Mouse (Mus musculus) activated CD4-positive, CD25-positive, alpha-beta regulatory T cell, adult 4 months (primary cell): ENCODE data around the gene Shb. TPM values are rescaled to one million over a fixed set of nuclear protein-coding genes. Genes with fewer than 3 reads are reported as not detected.

Experiments
- ATAC-seq: one replicate; pipeline ENCODE4 v1.8.0; 2017
- polyA plus RNA-seq, 2 experiments: library from polyadenylated mRNA; unstranded; fragments of 100-300 nt; shearing (Covaris generic); gene quantifications; one replicate each; pipeline ENCODE4 v1.2.1; 2017

Gene Shb
- polyA plus RNA-seq, 2 experiments from 2014 or later, result not detected

- ATAC-seq, result no peak
Measured at GRCm38 (mm10) chr4:45527562-45528354, 4.5 kb downstream of the Shb start.

DNA sequence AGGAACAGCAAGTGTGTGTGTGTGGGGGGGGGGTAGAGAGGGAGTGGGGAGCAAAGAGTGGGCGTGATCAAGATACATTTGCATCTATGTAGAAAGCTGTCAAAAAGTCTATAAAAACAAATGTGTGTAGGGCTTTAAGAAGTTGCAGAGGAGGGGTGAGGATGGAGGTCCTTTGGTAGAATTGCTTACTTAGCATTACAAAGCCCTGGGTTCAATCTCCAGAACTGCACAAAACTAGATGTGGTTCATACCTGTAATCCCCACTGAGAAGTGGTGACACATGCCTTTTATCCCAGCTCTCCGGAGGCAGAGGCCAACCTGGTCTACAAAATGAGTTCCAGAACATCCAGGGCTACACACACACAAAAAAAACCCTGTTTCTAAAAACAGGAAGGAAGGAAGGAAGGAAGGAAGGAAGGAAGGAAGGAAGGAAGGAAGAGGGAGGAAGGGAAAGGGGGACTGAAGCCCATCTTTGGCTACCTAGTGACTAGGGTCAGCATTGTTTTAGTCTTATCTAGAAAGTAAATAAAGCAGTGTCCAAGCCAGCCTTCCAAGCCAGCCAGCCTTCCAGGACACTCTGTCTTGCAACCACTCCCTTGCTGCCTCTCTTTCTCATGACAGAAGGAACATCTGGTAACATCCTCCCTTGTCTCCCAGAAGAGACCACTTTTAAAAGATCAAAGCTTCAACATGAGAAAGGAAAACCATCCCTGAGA lies 5.3 kb downstream of the Shb start:
- no peak for ATAC-seq

DNA sequence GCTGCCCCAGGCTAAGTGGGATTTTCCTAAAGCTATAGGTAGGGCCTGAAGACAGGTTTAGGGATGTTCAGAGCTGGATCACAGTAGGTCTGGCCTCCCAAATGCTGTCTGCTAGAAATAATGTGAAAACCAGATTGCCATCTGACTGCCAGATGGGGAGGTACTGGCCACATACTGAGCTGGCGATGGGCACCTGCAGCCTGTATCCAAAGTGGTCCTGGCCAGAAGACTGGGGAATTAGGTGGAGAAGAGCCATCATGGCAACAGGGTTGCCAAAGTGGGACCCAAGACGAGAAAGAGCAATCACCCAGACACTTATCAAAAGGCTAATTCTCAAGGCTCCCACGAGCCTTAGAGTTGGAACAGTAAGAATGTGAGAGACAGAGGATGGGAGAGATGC lies 6.1 kb downstream of the Shb start:
- ATAC-seq, result no peak

DNA sequence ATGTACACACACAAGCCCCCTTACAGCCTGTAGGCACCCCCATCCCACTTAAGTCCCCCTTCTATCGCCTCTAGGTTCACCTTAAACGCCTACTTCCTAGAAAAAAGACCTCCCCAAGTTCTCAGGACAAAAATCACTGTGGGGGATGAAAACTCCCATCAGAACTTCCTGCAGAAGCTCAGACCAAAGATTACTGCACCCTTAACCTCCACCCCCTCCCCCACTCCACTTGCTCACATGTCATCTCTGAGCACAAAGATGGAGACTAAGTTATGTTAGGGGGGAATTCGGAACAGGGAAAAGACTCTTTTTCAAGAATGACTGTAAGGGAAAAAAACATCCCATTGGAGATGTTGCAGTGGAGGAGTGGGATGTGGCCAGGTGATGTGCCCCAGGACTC lies 6.7 kb downstream of the Shb start:
- no peak for ATAC-seq

GRCm38 (mm10) chr4:45524602-45525001 lies 7.7 kb downstream of the Shb start:
- no peak for ATAC-seq

GRCm38 (mm10) chr4:45523360-45523759 lies 8.9 kb downstream of the Shb start:
- ATAC-seq, result no peak

GRCm38 (mm10) chr4:45522956-45523355 lies 9.3 kb downstream of the Shb start:
- ATAC-seq, result no peak

DNA sequence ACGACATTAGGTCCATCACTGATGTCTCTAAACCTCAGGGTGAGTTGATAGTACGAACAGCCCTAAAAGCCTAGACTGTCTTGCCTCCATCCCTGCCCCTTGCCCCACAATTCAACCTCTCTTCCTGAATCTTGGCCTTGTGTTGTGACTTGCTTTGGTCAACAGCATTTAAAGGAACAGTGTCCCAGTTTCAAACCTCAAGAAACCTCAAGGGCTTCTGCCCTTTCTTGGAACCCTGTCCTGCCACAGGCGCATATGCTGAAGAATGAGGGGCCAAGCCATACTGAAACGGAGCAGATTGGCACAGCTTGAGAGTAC lies 9.7 kb downstream of the Shb start:
- ATAC-seq, result no peak

DNA sequence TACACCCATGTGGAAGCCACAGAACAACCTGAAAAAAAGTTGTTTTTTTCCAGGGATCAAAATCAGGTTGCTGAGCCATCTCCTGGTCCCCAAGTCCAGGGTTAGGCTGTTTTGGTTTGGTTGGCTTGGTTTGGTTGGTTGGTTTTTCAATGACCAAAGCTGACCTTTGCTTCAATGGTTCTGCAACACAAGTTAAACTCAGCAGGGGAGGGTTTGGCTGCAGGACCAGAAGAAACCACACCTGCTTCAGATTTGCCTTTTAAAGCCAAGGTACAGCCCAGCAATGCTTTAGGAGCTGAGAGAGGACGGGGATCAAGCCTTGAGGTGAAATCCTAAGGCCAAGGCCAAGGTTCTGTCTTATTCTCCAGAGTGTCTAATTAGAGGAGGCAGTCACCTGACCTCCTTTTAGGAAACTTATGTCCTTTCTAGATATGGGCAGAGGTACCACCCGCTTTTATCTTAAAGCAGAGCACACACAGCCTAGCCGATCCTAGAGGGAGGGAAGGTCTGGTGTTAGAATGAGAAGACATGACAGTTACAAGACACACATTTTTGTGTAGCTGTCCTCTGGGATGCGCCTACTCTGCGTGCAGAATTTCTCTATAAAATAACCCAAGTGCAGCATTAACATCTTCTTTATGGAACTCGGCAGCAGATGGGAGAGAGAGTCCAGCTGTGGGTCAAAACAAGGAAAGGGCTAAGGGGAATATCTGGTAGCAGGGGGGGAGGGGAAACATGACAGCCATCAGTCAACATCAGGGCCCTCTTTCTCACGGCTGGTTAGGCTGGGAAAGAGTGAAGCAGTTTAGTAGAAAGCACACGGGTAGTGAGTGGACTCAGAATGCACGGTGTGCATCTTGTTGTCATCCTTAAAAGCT lies 10.3 kb downstream of the Shb start:
- no peak for ATAC-seq

- no peak for ATAC-seq
Measured at GRCm38 (mm10) chr4:45520375-45520774, 11.9 kb downstream of the Shb start.

DNA sequence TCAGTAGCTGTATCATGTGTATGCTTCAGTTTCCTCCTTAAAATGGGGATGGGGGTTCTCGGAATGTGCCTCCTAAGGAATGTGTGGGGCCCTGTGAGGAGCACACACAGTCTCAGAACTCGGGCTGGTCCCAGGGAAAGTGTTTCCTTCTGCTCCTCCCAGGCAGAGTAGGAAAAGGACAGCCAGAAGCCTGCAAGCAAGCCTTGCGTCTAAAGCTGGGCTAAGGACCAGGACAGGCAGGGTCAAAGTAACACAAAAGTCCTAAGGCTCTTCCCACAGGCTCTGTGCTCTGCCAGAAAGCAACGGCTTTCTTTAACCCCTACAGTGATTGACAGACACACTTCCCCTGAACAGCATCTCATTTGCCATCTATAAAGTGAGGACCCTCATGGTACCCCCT lies 14.9 kb downstream of the Shb start:
- no peak for ATAC-seq

- ATAC-seq, result no peak
Measured at GRCm38 (mm10) chr4:45515894-45516293, 16.4 kb downstream of the Shb start.

DNA sequence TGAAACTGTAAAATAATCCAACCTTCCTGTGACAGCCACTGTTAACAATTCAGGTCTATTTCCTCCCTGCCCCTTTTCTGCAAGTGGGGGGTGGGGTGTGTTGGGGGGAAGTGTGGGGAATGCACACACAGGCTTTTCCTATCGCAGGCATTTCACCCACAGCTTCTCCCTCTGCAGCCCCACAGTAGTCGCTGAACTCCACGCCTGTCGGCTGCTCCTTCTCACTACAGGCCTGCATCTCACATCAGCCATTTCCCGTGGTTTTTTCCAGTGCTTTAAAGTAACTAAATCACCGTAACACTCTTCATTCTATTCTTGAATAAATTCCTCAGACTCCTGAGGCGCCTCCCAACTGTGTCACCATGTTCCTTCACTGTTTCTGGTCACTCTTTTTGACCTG lies 17.9 kb downstream of the Shb start:
- no peak for ATAC-seq

DNA sequence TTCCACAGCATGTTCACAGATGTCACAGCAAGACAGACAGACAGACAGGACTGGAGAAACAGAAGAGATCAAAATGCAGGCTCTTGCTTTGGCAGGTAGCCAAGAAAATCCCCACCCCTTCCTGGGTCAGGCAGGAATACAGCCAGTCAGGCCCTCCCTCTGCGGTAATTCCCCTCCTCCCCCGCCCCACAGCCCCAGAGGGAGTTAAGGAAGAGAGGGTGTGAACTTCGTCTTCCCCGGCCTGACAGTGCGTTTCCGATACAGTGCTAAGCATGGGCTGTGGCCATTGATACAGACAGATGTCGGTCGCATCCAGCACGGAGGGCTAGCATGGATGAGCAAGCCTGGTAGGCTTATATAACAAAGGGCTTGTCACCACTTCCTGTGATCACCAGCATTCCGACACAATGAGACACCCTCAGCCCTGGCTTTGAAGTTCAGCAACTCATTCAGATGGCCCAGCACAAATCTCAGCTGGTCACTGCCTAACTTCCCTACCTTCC lies 18.4 kb downstream of the Shb start:
- peak; percentile 76 for ATAC-seq

- no peak for ATAC-seq
Measured at GRCm38 (mm10) chr4:45513340-45513739, 18.9 kb downstream of the Shb start.

DNA sequence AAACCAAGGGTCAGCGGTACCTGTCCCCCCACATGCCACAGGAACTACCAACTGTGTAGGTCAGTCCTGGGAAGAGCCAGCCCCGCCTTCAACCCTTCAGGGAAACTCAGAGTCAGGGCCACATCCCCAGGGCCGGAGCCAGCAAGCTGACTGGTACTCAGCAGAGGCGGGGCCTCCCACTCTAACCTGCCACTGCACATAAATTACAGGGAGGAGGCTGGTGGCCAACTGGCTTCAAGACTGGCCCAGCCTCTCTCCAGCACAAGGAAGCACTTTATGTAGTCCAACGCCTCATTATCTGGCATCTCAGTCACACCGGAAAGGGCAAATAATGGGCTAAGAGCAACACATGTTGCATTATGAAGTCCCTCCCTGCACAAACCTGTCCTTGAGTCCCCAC lies 22.1 kb downstream of the Shb start:
- no peak for ATAC-seq

DNA sequence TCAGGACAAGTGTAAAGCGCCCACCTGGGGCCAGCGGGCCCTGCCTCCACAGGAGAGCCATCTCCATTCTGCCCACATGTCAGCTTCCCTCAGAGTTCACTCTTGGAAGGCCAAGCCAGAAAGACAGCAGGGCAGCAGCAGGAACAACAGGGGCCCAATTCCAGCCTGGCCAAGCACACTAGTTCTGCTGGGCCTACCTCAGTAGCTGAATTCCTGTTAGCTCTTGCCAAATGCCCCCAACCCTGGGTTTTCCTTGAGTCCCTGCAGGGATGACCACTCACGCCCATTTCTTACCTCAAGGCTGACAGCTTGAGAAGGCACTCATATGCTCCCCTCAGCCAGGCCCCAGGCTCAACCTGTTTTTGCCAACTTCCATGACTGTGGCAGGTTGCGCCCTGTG lies 22.9 kb downstream of the Shb start:
- ATAC-seq, result no peak

DNA sequence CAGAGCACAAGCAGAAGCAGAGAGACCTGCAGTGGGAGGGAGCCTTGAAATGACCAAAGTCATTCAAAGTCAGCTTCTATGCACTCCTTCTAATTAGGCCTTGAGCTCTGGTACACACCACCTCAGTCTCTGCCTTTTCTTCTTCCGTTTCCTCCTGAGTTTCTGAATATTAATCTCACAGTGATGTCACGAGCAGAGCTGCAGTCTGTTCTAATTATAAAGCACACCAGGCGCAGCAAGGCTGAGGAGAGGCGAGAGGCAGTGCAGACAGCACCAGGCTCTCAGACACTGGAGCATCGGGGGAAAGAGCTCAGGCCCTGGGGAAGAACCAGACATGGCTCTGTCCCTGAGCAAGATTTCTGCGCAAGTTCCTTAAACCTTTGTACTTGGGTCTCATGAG lies 23.8 kb downstream of the Shb start:
- ATAC-seq, result no peak

- ATAC-seq, result no peak
Measured at GRCm38 (mm10) chr4:45507476-45507875, 24.8 kb downstream of the Shb start.

DNA sequence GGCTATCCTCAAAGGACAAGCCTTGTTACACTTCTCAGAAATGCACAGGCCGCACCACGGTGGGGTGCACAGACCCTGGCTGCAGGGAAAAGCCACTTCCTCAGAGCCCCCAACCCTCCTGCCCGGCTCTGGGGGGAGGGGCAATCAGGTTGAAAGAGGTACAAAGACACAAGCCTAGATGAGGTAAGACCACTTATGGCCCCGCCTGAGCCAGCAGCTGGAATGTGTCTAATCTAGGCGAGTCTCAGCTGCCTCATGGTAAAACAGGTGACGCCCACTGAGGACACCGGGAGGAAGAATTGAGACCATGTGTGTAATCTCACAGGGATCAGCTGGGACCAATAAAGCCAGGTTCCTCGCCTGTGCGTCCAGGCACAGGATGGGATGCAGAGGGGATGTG lies 25.2 kb downstream of the Shb start:
- ATAC-seq, result no peak

GRCm38 (mm10) chr4:45506613-45507012 lies 25.7 kb downstream of the Shb start:
- ATAC-seq, result no peak

DNA sequence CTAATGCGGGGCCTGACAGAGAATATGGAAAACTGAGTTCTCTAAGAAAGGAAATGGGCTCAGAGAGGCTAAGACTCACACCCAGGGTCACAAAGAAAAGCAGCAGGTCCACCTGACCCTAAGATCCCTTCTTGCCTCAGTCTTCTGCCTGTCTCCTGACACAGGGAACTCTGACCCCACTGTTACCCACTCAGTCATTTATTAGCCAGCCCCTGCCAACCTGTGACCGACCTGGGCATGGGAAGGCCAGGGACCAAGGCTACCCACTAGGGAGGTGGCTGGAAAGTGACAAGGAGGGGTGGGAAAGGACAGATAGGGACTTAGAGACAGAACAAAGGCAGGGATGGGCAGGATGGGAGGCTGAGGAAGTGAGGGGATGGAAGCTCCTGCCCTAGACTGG lies 26.6 kb downstream of the Shb start:
- ATAC-seq, result no peak

- no peak for ATAC-seq
Measured at GRCm38 (mm10) chr4:45505191-45505590, 27.1 kb downstream of the Shb start.
